Mouse (Mus musculus): Measurements from ENCODE around the gene 1700029P11Rik.
A peak's percentile ranks its signal among the peaks of the same experiment; 100 is the strongest.

The 1700029P11Rik gene

GRCm38 (mm10) chr15:82011947-82012346, 31.6 kb downstream of the 1700029P11Rik start:
- peak; percentile 70 for DNase-seq (ENCODE audit: inconsistent ontology term)

DNA sequence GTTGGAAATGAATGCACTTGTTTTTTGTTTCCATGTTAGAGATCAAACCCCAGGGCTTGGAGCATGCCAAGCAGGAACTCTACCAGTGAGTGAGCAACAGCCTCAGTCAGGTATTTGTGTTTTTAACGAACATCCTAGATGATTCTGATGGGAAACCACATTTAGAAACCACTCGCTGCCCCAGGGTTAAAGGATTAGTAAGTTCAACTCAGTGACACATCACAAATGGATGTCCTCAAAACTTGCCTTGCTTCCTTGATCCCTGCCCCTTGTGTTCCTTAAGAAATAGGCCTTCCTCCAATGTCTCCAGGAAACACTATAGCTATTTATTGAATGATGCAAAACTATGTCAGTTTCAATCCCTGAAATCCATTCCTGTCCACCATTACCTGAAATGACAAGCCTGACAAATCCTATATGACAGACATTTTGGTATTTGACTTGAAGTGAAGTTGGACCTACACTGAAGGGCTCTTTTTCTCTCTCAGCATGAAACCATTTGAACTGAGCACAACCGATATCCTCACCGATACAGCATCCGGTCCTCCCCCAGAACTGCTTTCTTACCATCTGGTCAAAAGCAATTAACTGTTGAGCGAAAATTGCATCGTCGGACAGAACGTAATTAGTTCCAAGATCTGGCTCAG, 34.5 kb downstream of the 1700029P11Rik start:
- peak; percentile 6 for DNase-seq (ENCODE audit: inconsistent ontology term)

DNA sequence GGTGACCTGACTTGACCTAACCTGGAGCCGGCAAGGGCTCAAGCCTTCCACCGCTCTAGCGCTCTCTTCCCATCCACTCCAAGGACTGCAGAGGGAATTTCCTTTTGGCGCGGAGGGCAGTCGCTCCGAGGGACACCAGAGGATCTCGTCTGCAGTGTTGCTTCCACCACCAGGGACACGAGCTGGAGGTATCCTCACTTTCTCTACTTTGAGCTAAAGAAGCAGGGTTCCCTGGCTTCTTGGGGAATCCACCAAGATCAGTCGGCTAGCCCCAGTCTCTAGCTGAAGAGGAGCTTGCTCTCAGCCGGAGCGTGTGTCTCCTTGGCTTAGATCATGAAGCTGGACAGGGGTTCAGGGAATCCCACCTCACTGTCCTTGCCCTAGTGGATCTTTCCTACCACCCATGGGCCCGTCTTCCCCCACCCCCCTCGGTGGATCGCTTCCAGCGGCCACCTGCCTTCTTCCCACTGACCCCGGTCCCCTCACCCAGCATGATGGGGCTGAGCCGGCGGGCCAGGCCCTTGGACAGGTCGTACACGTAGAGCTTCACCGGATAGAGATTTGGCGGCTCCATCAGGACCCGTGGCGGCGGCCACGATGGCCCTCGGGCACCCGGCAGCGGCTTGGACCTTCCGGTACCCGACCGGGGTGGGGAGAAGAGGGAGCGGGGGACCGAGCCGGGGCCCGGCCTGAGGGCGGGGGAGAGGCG, 35.2 kb downstream of the 1700029P11Rik start:
- no peak for DNase-seq (ENCODE audit: inconsistent ontology term)

DNA sequence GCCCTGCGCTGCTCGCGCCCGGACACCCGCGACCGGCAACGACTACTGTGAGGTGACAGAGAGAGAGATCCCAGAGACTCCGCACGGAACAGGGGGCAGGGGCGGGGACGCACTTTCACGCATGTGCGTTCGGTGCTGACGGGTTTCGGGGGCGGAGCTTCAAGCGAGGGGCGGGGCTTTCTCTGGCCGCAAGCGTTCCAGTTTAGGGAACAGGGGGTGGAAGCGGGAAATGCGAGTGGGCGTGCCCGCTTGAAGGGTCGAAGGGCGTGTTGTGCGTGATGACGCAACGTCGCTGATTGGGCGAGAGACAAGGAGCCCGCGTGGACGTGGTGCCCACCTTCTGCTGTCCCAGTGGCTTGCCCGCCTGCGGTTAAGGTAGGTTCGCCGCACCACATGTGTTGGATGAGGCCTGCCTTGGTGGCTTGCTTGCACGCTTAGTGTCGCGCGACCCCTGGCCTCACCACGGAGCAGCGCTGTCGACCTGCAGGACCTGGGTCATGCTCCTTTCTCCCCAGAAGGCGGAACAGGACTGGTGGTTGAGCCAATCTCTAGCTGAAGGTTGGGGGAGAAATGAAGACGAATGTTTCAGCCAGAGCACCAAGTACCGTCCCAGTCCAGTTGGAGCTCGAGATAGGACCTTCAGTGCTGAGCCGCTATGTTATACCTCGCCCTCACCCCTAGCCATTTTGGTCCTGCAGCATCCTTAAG, 35.9 kb downstream of the 1700029P11Rik start:
- DNase-seq (ENCODE audit: inconsistent ontology term): peak; percentile 99

DNA sequence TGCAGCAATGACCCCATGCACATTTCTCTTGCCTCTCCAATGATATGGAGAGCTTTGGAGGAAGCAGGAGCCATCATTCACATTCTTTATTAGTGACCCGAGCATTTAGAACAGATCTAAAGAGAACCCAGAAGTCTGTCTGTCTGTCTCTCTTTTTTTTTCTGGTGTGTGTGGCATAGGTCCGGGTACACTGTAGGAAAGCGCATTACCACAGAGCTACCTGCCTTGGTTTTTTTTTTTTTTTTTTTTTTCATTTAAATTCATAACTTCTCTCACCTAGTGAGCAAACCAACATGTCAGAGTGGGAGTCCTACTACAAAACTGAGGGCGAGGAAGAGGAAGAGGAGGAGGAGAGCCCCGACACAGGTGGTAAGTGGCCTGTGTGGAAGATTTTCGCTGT, 36.5 kb downstream of the 1700029P11Rik start:
- DNase-seq (ENCODE audit: inconsistent ontology term): no peak

DNA sequence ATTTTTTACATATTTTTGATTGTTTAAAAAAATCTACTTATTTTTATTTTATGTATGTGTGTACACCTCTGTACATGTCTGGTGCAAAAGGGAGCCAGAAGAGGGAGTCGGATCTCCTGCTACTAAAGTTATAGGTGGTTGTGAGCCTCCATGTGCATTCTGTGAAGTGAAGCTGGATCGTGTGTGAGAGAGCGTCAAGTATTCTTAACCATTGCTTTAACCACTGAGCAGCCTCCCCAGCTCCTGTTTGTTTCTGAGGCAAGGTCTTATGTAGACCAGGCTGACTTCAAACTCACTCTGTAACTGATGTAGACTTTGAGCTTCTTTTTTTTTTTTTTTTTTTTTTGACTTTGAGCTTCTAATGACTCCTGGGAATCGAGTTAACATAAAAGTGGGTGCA, 37.1 kb downstream of the 1700029P11Rik start:
- no peak for DNase-seq (ENCODE audit: inconsistent ontology term)

GRCm38 (mm10) chr15:82019288-82019687, 38.9 kb downstream of the 1700029P11Rik start:
- DNase-seq (ENCODE audit: inconsistent ontology term): no peak

- peak; percentile 45 for DNase-seq (ENCODE audit: inconsistent ontology term)
Measured at GRCm38 (mm10) chr15:82022535-82023088, 42.3 kb downstream of the 1700029P11Rik start.

GRCm38 (mm10) chr15:82023965-82024635, 43.8 kb downstream of the 1700029P11Rik start:
- no peak for DNase-seq (ENCODE audit: inconsistent ontology term)

- no peak for DNase-seq (ENCODE audit: inconsistent ontology term)
Measured at GRCm38 (mm10) chr15:82027276-82027675, 46.9 kb downstream of the 1700029P11Rik start.

DNA sequence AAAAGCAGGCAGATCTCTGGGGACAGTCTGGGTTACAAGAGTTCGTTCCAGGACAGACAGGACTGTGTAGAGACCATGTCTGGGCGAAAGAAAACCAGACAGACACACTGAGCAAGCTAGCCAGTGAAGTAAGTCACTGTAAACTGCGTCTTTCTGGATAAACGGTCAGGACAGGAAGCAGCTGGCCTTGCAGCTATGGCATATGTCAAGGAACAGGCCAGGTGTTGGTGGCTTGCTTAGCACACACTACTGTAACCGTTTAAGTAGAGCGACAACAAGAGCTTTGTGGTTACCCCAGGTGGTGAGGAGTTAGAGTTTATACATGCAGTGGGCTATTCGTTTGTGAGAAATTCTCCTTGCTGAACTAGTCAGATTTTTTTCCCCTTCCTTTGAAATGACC, 47.4 kb downstream of the 1700029P11Rik start:
- no peak for DNase-seq (ENCODE audit: inconsistent ontology term)

Measured in Muller cell, postnatal 12 days (primary cell).